Mouse (Mus musculus) heart, adult 9 months (tissue): Measurements from ENCODE around the gene Klc4.

ENCODE experiments used
- DNase-seq, 2 experiments: peaks; one replicate each; pipeline ENCODE4 v3.0.0; 2022; ENCODE audit warnings: low spot score in 2 of 2

Klc4 gene

DNA sequence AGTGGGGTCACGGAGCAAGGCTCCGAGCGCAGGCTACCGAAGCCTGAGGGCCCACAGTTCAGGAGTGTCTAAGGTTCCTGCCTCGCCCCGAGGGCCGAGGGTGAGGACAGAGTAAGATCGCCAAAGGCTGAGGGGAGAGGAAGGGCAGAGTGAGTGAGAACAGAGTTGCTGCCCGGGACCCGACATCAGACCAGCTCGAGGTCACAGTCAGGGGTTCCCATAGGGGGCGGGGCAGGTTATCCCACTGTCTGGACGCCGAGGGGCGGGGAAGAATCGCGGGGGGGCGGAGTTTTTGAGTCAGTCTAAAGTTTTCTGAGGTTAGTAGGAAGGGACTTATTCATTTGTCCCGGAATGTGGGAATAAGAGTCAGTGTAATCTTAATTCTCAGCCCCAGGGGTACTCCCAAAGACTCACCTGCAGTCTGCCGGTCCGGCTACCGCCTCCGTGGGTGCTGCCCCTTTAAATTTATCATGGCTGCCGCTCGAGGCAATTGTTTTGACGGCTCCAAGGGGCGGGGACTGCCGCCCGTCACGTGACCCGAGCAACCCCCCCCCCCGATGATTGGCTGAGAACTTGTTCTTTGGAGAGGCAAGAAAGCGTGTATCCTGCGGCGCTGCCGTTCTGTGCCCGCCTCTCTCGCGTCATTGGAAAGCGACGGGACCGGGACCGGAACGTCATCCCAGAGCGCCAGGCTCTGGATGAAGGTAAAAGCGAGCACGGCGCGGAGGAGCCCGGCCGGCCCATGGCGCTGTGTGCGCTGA is at the start of gene Klc4, which contains the start of gene Mrpl2:
Klc4 (minus strand) TSS at position 462 of the 761 bp plus-strand sequence.
Mrpl2 (plus strand) TSS at position 669 of the 761 bp plus-strand sequence.
- DNase-seq, result peak; percentile 96 to 98

DNA sequence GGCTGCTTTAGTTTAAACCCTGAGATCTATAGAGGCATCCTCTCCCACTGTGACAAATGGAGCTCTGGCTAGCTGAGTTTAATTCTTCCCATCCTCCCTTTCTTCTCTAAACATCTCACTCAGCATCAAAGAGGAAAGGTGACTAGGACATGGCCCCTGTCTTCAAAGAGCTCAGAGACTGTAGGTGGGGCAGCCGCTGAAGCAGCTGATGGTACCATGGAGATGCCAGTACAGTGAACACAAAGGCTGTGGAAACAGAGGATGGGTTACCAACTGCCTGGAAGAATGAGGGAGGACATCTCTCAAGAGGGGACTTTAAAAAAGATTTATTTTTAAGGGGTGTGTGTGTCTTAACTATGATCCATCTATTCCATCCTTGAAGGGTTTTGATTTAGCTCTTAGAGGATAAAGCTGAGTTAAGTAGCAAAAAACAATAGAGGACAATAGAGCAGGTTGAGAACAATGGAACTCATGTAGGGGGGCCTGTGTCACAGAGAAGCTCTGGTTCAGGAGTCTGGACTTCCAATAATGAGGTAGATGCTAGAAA is 48.8 kb upstream of the Klc4 start:
- DNase-seq, result no peak

- no peak for DNase-seq
These were observed 45.6 kb upstream of the Klc4 start for GRCm38 (mm10) chr17:46691390-46691789.

- DNase-seq, result no peak
These were observed 44.8 kb upstream of the Klc4 start for GRCm38 (mm10) chr17:46690665-46691064.

GRCm38 (mm10) chr17:46685913-46686312 is 40.1 kb upstream of the Klc4 start:
- no peak for DNase-seq

GRCm38 (mm10) chr17:46682654-46683389 is 37.0 kb upstream of the Klc4 start:
- DNase-seq, result no peak

DNA sequence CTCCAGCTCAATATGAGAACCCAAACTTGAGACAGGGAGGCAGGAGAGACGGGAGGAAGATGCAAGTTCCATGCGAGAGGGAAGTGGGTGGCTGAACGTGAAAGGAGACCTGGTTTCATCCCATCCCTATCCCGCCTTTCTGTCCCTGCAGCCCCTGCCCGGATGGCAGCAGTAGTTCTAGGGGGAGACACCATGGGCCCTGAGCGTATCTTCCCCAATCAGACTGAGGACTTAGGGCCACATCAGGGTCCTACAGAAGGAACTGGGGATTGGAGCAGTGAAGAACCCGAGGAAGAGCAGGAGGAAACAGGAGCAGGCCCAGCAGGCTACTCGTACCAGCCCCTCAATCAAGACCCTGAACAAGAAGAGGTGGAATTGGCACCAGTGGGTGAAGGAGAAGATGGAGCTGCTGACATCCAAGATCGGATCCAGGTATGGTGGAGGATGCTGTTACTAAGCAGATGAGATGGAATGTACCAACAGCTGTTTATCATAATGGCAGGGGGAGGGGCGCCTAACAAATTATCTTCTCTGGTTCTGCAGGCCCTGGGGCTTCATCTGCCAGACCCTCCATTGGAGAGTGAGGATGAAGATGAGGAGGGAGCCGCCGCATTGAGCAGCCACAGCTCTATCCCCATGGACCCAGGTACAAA is 35.8 kb upstream of the Klc4 start:
- peak in 1 of 2 experiments; percentile 35 for DNase-seq

DNA sequence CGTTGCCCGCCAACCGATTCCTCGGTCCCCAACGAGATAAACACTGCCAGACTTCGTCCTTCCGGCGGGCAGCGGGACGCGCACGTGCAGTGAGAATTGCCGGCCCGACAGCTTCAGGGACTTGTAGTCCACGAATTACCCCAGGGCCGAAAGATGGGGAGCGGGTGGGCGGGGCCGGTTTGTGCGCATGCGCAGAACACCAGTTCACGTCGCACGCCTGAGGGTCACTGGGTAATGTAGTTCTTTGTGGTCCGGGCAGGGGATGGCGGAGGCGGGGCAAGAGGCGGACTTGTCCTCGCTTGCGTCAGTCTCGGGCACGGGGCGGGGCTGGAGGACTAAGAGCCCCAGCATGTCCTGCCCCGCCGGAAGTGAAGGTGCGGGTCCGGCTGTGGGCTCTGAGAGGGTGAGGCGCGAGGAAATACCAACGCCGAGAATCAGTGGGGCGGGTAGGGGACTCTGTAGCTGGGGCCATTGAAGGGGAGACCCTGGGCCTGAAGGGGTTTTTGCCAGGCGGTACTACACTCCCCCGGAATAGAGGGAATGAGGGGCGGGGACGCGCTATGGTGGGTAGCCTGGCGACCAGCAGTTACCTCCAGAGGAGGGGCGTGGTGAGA is 35.0 kb upstream of the Klc4 start, which contains the start of gene Klhdc3:
Klhdc3 (minus strand) TSS at position 155 of the 614 bp plus-strand sequence.
- peak; percentile 95 to 96 for DNase-seq

GRCm38 (mm10) chr17:46679843-46680759 is 34.3 kb upstream of the Klc4 start:
- DNase-seq, result peak in 1 of 2 experiments; percentile 34

DNA sequence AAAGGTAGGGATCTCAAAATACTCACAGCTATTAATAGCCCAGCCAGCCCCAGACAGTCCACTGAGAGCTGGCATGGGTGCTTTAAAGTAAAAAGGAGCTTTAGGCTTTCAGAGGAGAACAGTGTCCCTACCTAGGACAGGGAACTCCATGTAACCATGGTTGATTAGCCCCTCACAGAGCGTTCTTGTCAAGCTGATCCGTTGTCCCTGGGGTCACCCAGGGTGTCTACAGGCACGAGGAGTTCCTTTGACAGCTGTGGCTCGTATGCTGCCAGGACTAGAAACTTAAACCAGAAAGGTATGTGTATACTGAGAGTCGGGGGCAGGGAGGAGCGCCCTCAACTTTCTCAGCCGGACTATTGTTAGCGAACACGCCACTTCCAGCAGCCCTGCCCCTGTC is 33.1 kb upstream of the Klc4 start:
- peak; percentile 46 to 48 for DNase-seq

- DNase-seq, result peak in 1 of 2 experiments; percentile 27
These were observed 32.6 kb upstream of the Klc4 start, which contains the start of gene Mea1 for GRCm38 (mm10) chr17:46678416-46678815. TSS of gene Mea1 (plus strand) at chr17:46678793.

DNA sequence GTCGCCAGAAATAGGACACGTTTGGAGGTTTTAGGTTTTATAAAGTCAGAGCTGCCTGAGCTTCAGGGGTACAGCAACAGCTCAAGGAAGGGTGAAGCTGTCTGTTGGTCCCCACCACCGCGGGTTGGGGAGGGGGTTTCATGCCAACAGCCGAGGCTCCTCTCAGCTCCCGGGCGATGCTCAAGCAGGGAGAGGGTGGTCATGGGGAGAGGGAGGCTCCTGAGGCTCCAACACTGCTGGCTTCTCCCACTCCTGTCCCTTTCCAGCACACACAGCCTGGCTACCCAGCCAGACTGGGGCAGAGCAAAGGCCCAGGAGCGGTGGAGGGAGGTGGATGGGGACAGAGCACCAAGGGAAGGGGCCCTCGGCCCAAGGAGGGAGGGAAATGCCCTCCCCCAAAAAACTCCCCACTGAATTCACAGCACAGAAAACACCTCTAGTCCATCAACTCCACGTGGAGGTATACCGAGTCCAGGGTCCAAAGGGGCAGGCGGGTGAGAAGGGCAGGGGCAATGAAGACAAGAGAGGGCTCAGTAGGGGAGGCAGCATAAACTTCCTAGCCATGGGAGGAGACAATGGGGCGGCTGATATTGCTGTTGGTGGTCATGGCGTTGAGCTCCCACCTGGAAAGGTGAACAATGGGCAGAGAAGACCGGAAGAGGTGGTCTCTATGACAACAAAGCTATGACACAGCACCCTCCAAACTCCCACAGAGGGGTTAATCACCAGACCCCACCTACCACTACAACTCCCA is 28.9 kb upstream of the Klc4 start:
- DNase-seq, result no peak

DNA sequence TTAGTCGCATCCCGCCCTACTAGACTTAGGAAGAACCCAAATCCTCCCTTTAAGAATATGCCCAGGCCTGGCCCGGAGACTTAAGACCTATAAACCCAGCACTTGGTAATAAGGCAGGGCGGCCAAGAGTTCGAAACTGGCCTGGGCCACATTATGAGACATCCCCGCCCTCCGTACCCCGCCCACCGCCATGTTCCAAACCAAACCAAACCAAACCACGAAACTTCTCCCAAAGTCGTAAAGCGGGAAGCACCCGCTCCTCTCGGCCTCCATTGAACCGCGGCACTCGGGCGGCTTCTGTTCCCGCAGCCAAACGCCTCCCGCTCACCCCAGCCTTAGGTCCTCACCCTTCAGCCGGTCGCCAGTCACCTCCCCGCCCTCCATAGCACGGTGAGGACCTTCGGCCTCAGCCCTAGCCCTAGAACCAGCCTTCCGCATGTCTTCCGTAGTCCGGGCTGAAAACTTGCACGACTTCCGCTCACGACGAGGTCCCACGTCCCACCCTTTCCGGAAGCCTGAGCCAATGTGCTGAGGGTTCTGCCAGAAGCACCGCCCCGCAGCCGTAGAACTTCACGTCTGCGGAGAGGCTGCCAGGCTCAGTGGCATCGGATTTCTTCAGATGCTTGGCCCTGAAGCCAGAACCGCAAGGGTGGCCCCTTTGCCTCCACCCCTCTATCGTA is 28.2 kb upstream of the Klc4 start, which contains the start of gene Rrp36:
Rrp36 (minus strand) TSS at position 503 of the 680 bp plus-strand sequence.
- peak; percentile 91 for DNase-seq

DNA sequence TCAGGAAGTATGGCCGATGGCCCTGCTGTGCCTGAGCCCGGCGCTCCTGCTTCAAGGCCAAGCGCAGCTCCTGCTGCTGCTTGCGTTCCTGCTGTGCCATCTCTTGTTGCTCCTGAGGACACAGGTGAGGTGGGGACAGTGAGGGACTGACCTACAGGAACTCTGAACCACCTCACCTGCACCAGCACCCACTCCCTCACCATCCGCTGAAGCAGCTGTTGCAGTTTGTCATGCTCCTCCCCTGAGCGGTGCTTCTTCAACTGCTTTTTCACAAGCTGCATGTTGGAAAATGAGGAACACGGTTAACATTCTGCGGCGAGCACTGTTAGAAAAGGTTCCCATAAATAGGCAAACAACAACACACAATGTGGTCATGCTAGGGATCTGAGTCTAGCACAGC is 24.1 kb upstream of the Klc4 start:
- DNase-seq, result no peak

DNA sequence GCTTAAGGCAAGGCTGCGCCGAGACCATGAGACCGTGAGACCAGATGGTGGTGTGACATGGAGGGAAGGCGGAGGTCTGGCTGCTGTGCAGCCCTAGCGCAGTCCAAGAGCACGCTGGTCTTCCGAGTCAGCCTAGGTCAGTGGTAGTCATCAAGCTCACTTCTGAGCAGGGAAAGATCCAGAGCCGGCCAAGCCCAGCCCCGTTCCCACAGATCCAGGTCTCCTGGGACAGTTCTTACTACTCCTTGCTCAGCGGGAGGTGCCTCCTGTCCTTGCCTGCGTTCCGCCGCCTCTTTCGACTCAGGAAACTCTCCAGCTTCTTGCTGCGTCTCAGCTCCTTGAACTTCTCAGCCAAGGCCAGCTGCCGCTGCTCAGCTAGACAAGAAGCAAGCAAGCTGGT is 21.9 kb upstream of the Klc4 start:
- peak; percentile 54 to 64 for DNase-seq

- peak; percentile 50 to 52 for DNase-seq
These were observed 16.9 kb upstream of the Klc4 start for GRCm38 (mm10) chr17:46662730-46663129.

- DNase-seq, result no peak
These were observed 16.2 kb upstream of the Klc4 start for GRCm38 (mm10) chr17:46661981-46662380.

GRCm38 (mm10) chr17:46661351-46661750 is 15.5 kb upstream of the Klc4 start:
- DNase-seq, result no peak

DNA sequence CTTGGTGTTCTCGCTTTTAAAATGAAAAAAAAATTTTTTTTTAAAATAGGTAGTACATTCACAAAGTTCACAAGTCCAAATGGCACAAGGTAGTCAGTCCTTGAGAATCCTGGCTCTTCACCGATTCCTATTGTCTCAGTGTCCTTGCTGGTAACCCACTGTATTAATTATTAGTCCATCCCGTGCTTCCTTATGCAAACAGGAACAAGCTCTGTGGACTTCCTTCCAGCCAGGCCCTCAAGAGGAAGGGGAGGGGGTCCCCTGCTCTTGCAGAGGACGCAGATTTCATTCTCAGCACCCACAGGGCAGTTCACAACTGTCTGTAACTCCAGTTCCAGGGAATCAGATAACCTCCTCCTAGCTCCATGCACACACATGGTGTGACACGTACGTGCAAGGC is 10.2 kb upstream of the Klc4 start:
- DNase-seq, result no peak
